Mouse (Mus musculus) small intestine, adult 2 months (tissue): Measurements from ENCODE around the gene Dag1. TPM values are rescaled to one million over a fixed set of nuclear protein-coding genes. Genes with fewer than 3 reads are reported as not detected.

Experiments used
- H3K27ac ChIP-seq: fragments of 200-500 bp; 2 replicates; pipeline ENCODE4 v1.5.1; 2012; ENCODE audit warnings: low read depth, low read length, control low read depth, inconsistent platforms; ENCODE audit not compliant: insufficient read depth
- H3K27me3 ChIP-seq: fragments of 200-500 bp; 2 replicates; pipeline ENCODE4 v1.6.1; 2012; ENCODE audit warnings: mild to moderate bottlenecking, moderate library complexity, low read length, inconsistent platforms; ENCODE audit not compliant: control insufficient read depth, insufficient read depth
- H3K36me3 ChIP-seq: fragments of 200-500 bp; 2 replicates; pipeline ENCODE4 v1.6.1; 2012; ENCODE audit warnings: mild to moderate bottlenecking, low read length, control low read depth, inconsistent platforms; ENCODE audit not compliant: control insufficient read depth, insufficient read depth
- H3K4me1 ChIP-seq: fragments of 200-500 bp; 2 replicates; pipeline ENCODE4 v1.6.1; 2012; ENCODE audit warnings: low read length, inconsistent platforms, mixed read lengths; ENCODE audit not compliant: control insufficient read depth, insufficient read depth, insufficient read length
- H3K4me3 ChIP-seq: fragments of 200-500 bp; 2 replicates; pipeline ENCODE4 v1.5.1; 2012; ENCODE audit warnings: low read depth, mild to moderate bottlenecking, control low read depth, inconsistent platforms, low read length, moderate library complexity
- CTCF ChIP-seq: fragments of 200-500 bp; IDR thresholded peaks from 2 replicates; pipeline ENCODE4 v1.5.1; 2012; ENCODE audit warnings: low read depth, mild to moderate bottlenecking, control low read depth, inconsistent platforms, low read length, moderate library complexity, mixed read lengths; ENCODE audit not compliant: insufficient replicate concordance, insufficient read length; ENCODE audit errors: extremely low read depth
- POLR2A ChIP-seq: fragments of 200-500 bp; IDR thresholded peaks from 2 replicates; pipeline ENCODE4 v1.6.1; 2012; ENCODE audit warnings: low read depth, mild to moderate bottlenecking, control low read depth, inconsistent platforms, low read length, moderate library complexity
- whole genome bisulfite sequencing: fragments of 180-500 bp; shearing (Covaris S2); methylation state at CpG from one replicate; pipeline ENCODE4 v1.1.7; 2018; 5-methylcytosine and 5-hydroxymethylcytosine counted together
- polyA plus RNA-seq: library from polyadenylated mRNA; depleted of rRNA; stranded (reverse); fragments of >200 nt; gene quantifications from 2 replicates; pipeline ENCODE4 v1.2.3, GENCODE M21; 2012

The Dag1 gene
- polyA plus RNA-seq, 1 experiment = 52.1 TPM

- H3K27ac ChIP-seq = no peak overlapping the region
- 65% methylated on average over 5 of the region's 5 CpGs for WGBS
These were observed 23.8 kb downstream of the Dag1 start for GRCm38 (mm10) chr9:108239951-108240350.

DNA sequence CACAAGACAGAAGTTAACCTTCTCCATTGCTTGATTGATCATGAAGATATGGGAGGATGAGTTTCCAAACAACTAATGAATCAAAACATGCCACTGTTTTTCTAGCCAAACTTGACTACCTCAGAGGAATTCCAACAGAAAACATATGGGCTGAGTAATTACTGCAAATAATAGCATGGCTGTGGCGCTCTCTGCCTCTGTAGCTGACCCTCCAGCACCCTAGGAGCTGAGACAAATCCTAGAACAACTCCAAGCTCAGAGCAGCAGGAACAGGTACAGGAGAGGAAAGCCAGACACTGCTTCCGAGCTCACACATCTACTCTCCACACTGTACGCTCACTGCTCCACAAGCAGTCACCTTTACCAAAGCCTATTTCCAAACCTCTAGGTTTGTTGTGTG, 24.9 kb downstream of the Dag1 start:
- H3K4me3 ChIP-seq = no peak overlapping the region
- H3K4me1 ChIP-seq = no peaks in the 10 kb centered on the region
- H3K27ac ChIP-seq = no peak overlapping the region
- H3K36me3 ChIP-seq = peaks cover 2% of the 10 kb centered on the region
- H3K27me3 ChIP-seq = no peaks in the 10 kb centered on the region
- TF ChIP-seq CTCF (no peak), POLR2A (no peak)
- 91% methylated on average over 3 of the region's 3 CpGs for WGBS

More at GRCm38 (mm10) chr9:108239951-108240350, 23.8 kb downstream of the Dag1 start:
- H3K36me3 ChIP-seq = peaks cover 3% of the 10 kb centered on the region; the same call in 1 of the 2 replicates
- no peaks in the 10 kb centered on the region for H3K4me1 ChIP-seq
- TF ChIP-seq POLR2A = no peak
- TF ChIP-seq CTCF = no peak
- H3K27me3 ChIP-seq = no peaks in the 10 kb centered on the region
- H3K4me3 ChIP-seq = no peak overlapping the region

- H3K36me3 ChIP-seq = peaks cover 2% of the 10 kb centered on the region
- H3K27ac ChIP-seq = no peak overlapping the region
- 83% methylated on average over 2 of the region's 2 CpGs for WGBS
- no peaks in the 10 kb centered on the region for H3K4me1 ChIP-seq
- no peaks in the 10 kb centered on the region for H3K27me3 ChIP-seq
- TF ChIP-seq CTCF = no peak
- no peak overlapping the region for H3K4me3 ChIP-seq
These were observed 25.4 kb downstream of the Dag1 start for GRCm38 (mm10) chr9:108238402-108238801.

DNA sequence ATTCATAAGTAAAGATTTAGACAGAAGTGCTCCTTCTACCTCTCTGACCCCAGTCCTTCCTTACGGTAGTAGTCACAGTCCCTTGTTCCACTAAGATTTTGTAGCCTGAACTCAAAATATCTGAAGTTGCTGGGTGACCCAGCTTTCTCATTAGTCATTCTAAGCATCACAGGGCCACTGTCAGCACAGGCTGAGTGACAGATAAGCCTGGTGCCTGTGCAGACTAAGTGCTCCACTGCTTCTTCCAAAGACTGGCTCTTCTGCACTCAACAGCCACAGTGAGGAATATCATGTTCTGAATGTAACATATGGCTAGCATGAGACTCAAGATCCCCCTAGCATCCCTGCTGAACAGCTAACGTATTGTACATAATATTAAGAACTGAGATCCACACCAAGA, 29.1 kb downstream of the Dag1 start:
- H3K4me3 ChIP-seq = no peak overlapping the region
- H3K36me3 ChIP-seq = peaks cover 2% of the 10 kb centered on the region
- no peaks in the 10 kb centered on the region for H3K4me1 ChIP-seq
- TF ChIP-seq POLR2A (no peak), CTCF (no peak)
- no peak overlapping the region for H3K27ac ChIP-seq
- WGBS = 95% methylated on average over 2 of the region's 2 CpGs
- H3K27me3 ChIP-seq = no peaks in the 10 kb centered on the region

GRCm38 (mm10) chr9:108232908-108233307, 30.9 kb downstream of the Dag1 start:
- Histone ChIP-seq H3K27ac (no peak overlapping the region), H3K4me1 (no peaks in the 10 kb centered on the region), H3K36me3 (peaks cover 5% of the 10 kb centered on the region), H3K27me3 (no peaks in the 10 kb centered on the region), H3K4me3 (no peak overlapping the region)
- 82% methylated on average over 2 of the region's 2 CpGs for WGBS
- TF ChIP-seq POLR2A (no peak), CTCF (no peak)

DNA sequence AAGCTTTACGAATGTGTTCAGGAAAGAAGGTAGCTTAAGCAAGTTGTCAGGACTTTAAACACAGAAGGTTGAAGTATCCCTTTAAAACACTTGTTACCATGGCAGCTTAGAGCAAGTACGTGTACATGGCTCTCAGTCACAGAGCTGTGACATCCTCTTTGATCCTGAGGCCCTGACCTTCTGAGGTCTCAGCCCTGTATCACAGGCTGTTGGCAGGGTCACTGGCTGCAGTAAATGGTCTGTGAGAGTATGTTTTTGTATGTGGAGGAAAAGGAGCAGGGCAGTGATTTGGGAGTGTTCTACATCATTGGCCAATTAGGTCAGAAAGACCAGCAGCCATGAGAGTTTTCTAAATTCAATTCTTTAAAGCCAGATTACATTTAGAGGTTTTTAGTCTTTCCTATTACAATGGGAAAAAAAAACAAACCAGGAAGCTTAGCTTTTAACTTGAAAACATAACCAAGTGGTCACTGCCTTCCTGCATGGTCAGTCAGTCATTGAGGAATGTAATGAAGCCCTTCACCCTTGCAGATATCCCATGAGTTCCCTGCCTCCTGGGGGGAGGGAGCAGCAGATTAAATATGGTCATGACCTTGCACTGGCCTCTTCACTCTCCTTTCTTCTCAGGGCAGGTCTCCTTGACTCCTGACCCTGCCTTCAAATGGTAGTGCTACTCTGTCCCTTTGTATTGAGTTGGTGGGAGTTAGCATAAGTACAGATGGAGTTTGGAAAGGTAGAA, 35.7 kb downstream of the Dag1 start:
- Histone ChIP-seq H3K27ac (no peak overlapping the region), H3K27me3 (no peaks in the 10 kb centered on the region), H3K4me1 (no peaks in the 10 kb centered on the region), H3K36me3 (peaks cover 3% of the 10 kb centered on the region; the same call in 1 of the 2 replicates), H3K4me3 (no peak overlapping the region)
- no peak for TF ChIP-seq POLR2A
- TF ChIP-seq CTCF = no peak
- WGBS = 83% methylated on average over 2 of the region's 2 CpGs

DNA sequence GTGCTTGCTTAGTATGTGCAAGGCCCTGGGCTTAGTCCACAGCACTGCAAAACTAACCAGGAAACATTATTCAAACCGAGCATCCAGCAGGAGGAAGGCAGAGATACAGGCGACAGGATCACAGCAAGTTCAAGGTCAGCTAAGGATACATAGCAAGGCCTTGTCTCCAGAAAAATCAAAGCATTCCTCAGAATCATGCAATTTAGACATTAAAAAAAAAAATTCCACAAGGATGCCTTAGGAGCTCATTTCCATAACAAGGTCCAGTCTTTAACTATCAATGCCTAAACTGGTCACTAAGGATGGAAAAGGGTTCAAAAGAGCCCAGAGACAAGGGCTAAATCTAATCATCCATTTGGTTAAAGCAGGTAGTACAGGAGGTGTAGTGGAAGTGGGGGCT, 38.6 kb downstream of the Dag1 start:
- peaks cover 3% of the 10 kb centered on the region; the same call in 1 of the 2 replicates for H3K36me3 ChIP-seq
- H3K4me3 ChIP-seq = no peak overlapping the region
- H3K27ac ChIP-seq = no peak overlapping the region
- WGBS = 70% methylated on average over 2 of the region's 2 CpGs
- no peak for TF ChIP-seq CTCF
- no peak for TF ChIP-seq POLR2A
- H3K27me3 ChIP-seq = no peaks in the 10 kb centered on the region
- no peaks in the 10 kb centered on the region for H3K4me1 ChIP-seq

- Histone ChIP-seq H3K4me1 (no peaks in the 10 kb centered on the region), H3K27me3 (no peaks in the 10 kb centered on the region), H3K4me3 (no peak overlapping the region), H3K36me3 (no peaks in the 10 kb centered on the region; the same call in 1 of the 2 replicates), H3K27ac (no peak overlapping the region)
- 60% methylated on average over 1 of the region's 1 CpGs for WGBS
- no peak for TF ChIP-seq POLR2A
- no peak for TF ChIP-seq CTCF
These were observed 40.1 kb downstream of the Dag1 start for GRCm38 (mm10) chr9:108223633-108224032.
